Mouse (Mus musculus) CH12.LX (cell line): ENCODE results near the gene Mpc2. TPM values are rescaled to one million over a fixed set of nuclear protein-coding genes. Genes with fewer than 3 reads are reported as not detected.

Source experiments
- DNase-seq: peaks from one replicate; pipeline ENCODE4 v3.0.0-alpha.2; 2013; ENCODE audit errors: extremely low read depth
- H3K27ac ChIP-seq: 2 replicates; pipeline ENCODE4 v1.5.1; 2012; ENCODE audit warnings: low read depth, mild to moderate bottlenecking, control low read depth, moderate library complexity; ENCODE audit not compliant: insufficient read depth
- H3K27me3 ChIP-seq: replicated peaks from 2 replicates; pipeline ENCODE3; 2012; ENCODE audit warnings: inconsistent platforms
- H3K36me3 ChIP-seq, 2 experiments: replicated peaks in 1 of 2; 2 replicates each; pipeline versions ENCODE3 to v1.6.1; 2012; ENCODE audit warnings: inconsistent platforms in 1 of 2, low read length in 1 of 2, mild to moderate bottlenecking in 1 of 2, mixed read lengths in 1 of 2, moderate library complexity in 1 of 2; ENCODE audit not compliant: control insufficient read depth in 1 of 2, insufficient read depth in 1 of 2
- H3K4me1 ChIP-seq, 2 experiments: 2 replicates each; pipeline ENCODE4 v1.6.1; 2012; ENCODE audit warnings: inconsistent platforms in 1 of 2, moderate library complexity in 1 of 2; ENCODE audit not compliant: insufficient read depth in 2 of 2, control insufficient read depth in 1 of 2
- H3K4me2 ChIP-seq: 2 replicates; pipeline ENCODE4 v1.6.1; 2012; ENCODE audit warnings: low read depth, mild to moderate bottlenecking, control low read depth; ENCODE audit not compliant: poor library complexity, insufficient read depth, severe bottlenecking
- H3K4me3 ChIP-seq, 3 experiments: fragments of 150-350 bp in 1 of 3; sonication (generic) in 1 of 3; replicated peaks in 1 of 3; 2 replicates each; pipeline versions ENCODE3 to v1.5.1; 2011 to 2012; ENCODE audit warnings: low read depth in 2 of 3, low read length in 2 of 3, mild to moderate bottlenecking in 2 of 3, moderate library complexity in 2 of 3, control low read depth in 1 of 3, improper control_type of control experiment in 1 of 3, inconsistent platforms in 1 of 3, mixed read lengths in 1 of 3; ENCODE audit not compliant: poor library complexity in 1 of 3
- H3K79me2 ChIP-seq: replicated peaks from 2 replicates; pipeline ENCODE4 v1.6.1; 2012; ENCODE audit warnings: mild to moderate bottlenecking, moderate library complexity; ENCODE audit not compliant: control insufficient read depth, poor library complexity, insufficient read depth, severe bottlenecking; ENCODE audit errors: extremely low read depth
- H3K9ac ChIP-seq: 2 replicates; pipeline ENCODE4 v1.6.1; 2012; ENCODE audit warnings: low read depth, mild to moderate bottlenecking, control low read depth, moderate library complexity; ENCODE audit not compliant: insufficient read depth
- H3K9me3 ChIP-seq: replicated peaks from 2 replicates; pipeline ENCODE3; 2012; ENCODE audit warnings: low read length, inconsistent platforms, mixed read lengths
- BHLHE40 ChIP-seq: IDR thresholded peaks from 2 replicates; pipeline ENCODE4 v1.6.1; 2011; ENCODE audit warnings: mild to moderate bottlenecking, low read depth, low read length, improper control_type of control experiment
- CTCF ChIP-seq, 2 experiments: IDR thresholded peaks in 1 of 2; conservative IDR thresholded peaks in 1 of 2; 2 replicates each; pipeline ENCODE4 v1.5.1; 2011 to 2012; ENCODE audit warnings: low read depth in 2 of 2, low read length in 2 of 2, improper control_type of control experiment in 1 of 2, inconsistent platforms in 1 of 2, mild to moderate bottlenecking in 1 of 2, moderate library complexity in 1 of 2
- ELF1 ChIP-seq: IDR thresholded peaks from 2 replicates; pipeline ENCODE4 v1.6.1; 2014; ENCODE audit warnings: low read depth, mild to moderate bottlenecking, inconsistent platforms, low read length, improper control_type of control experiment
- GABPA ChIP-seq: IDR thresholded peaks from 2 replicates; pipeline ENCODE4 v1.6.1; 2012; ENCODE audit warnings: low read depth, low read length, improper control_type of control experiment, inconsistent platforms; ENCODE audit not compliant: insufficient replicate concordance
- HCFC1 ChIP-seq: IDR thresholded peaks from 2 replicates; pipeline ENCODE4 v1.6.1; 2012; ENCODE audit warnings: low read depth, mild to moderate bottlenecking, inconsistent platforms, low read length, improper control_type of control experiment
- IRF4 ChIP-seq: IDR thresholded peaks from 2 replicates; pipeline ENCODE4 v1.6.1; 2014; ENCODE audit warnings: low read depth, mild to moderate bottlenecking, inconsistent platforms, low read length, improper control_type of control experiment
- JUN ChIP-seq: IDR thresholded peaks from 2 replicates; pipeline ENCODE4 v1.6.1; 2011; ENCODE audit warnings: low read depth, mild to moderate bottlenecking, low read length, improper control_type of control experiment, moderate library complexity; ENCODE audit not compliant: insufficient read depth
- JUND ChIP-seq: conservative IDR thresholded peaks from 2 replicates; pipeline ENCODE4 v1.6.1; 2011; ENCODE audit warnings: low read depth, low read length, improper control_type of control experiment
- MAFK ChIP-seq: IDR thresholded peaks from 2 replicates; pipeline ENCODE4 v1.6.1; 2011; ENCODE audit warnings: low read length, improper control_type of control experiment; ENCODE audit not compliant: insufficient replicate concordance
- MAZ ChIP-seq: IDR thresholded peaks from 2 replicates; pipeline ENCODE4 v1.6.1; 2012; ENCODE audit warnings: low read depth, mild to moderate bottlenecking, inconsistent platforms, low read length, improper control_type of control experiment, moderate library complexity
- MEF2A ChIP-seq: IDR thresholded peaks from 2 replicates; pipeline ENCODE4 v1.6.1; 2014; ENCODE audit warnings: low read depth, mild to moderate bottlenecking, inconsistent platforms, low read length, improper control_type of control experiment, borderline replicate concordance
- MYC ChIP-seq: IDR thresholded peaks from 2 replicates; pipeline ENCODE4 v1.6.1; 2011; ENCODE audit warnings: low read depth, mild to moderate bottlenecking, improper control_type of control experiment, low read length
- NELFE ChIP-seq: IDR thresholded peaks from 2 replicates; pipeline ENCODE4 v1.6.1; 2011; ENCODE audit warnings: low read depth, low read length, improper control_type of control experiment
- PAX5 ChIP-seq: IDR thresholded peaks from 2 replicates; pipeline ENCODE4 v1.6.1; 2012; ENCODE audit warnings: low read length, inconsistent platforms, mixed read lengths
- RAD21 ChIP-seq: IDR thresholded peaks from 2 replicates; pipeline ENCODE4 v1.6.1; 2011; ENCODE audit warnings: low read depth, mild to moderate bottlenecking, low read length, improper control_type of control experiment, moderate library complexity
- RCOR1 ChIP-seq: conservative IDR thresholded peaks from 2 replicates; pipeline ENCODE4 v1.6.1; 2012; ENCODE audit warnings: low read depth, mild to moderate bottlenecking, inconsistent platforms, low read length, improper control_type of control experiment
- SIN3A ChIP-seq: IDR thresholded peaks from 2 replicates; pipeline ENCODE4 v1.6.1; 2012; ENCODE audit warnings: low read length, improper control_type of control experiment, inconsistent platforms
- SMC3 ChIP-seq: IDR thresholded peaks from 2 replicates; pipeline ENCODE4 v1.6.1; 2011; ENCODE audit warnings: low read depth, low read length, improper control_type of control experiment
- TCF12 ChIP-seq: IDR thresholded peaks from 2 replicates; pipeline ENCODE4 v1.6.1; 2014; ENCODE audit warnings: low read depth, mild to moderate bottlenecking, inconsistent platforms, low read length, improper control_type of control experiment
- UBTF ChIP-seq: IDR thresholded peaks from 2 replicates; pipeline ENCODE4 v1.6.1; 2012; ENCODE audit warnings: low read depth, mild to moderate bottlenecking, inconsistent platforms, low read length, improper control_type of control experiment, moderate library complexity
- USF1 ChIP-seq: IDR thresholded peaks from 2 replicates; pipeline ENCODE4 v1.6.1; 2014; ENCODE audit warnings: low read depth, mild to moderate bottlenecking, inconsistent platforms, low read length, improper control_type of control experiment
- USF2 ChIP-seq: conservative IDR thresholded peaks from 2 replicates; pipeline ENCODE4 v1.6.1; 2011; ENCODE audit warnings: low read depth, low read length, improper control_type of control experiment
- ZKSCAN1 ChIP-seq: IDR thresholded peaks from 2 replicates; pipeline ENCODE4 v1.6.1; 2012; ENCODE audit warnings: low read depth, inconsistent platforms, low read length, improper control_type of control experiment, borderline replicate concordance
- ZMIZ1 ChIP-seq: IDR thresholded peaks from 2 replicates; pipeline ENCODE4 v1.6.1; 2012; ENCODE audit warnings: low read depth, mild to moderate bottlenecking, inconsistent platforms, low read length, improper control_type of control experiment
- ZNF384 ChIP-seq: IDR thresholded peaks from 2 replicates; pipeline ENCODE4 v1.6.1; 2012; ENCODE audit warnings: low read depth, low read length, improper control_type of control experiment, inconsistent platforms
- dilution Hi-C: fragments of 300-500 bp; cut with MboI; formaldehyde crosslinking; loops from 2 replicates; pipeline ENCODE4 v1.14.3; 2020; ENCODE audit warnings: low sequenced_read_pairs; ENCODE audit not compliant: extremely low pct_unique_long_range_greater_than_20kb, extremely low pct_ligation_motif_present
- in situ Hi-C: fragments of 300-500 bp; cut with MboI; formaldehyde crosslinking; loops from 3 replicates; pipeline ENCODE4 v1.14.3; 2019; ENCODE audit warnings: low sequenced_read_pairs, low pct_ligation_motif_present, low pct_unique_long_range_greater_than_20kb, mixed read lengths
- polyA plus RNA-seq: library from polyadenylated mRNA; unstranded; fragments of >175 nt; gene quantifications from 2 replicates; pipeline ENCODE4 v1.2.1, GENCODE M21; 2012; ENCODE audit warnings: low read depth; ENCODE audit not compliant: insufficient read length
- total RNA-seq, 2 experiments: library from RNA; depleted of rRNA; stranded (reverse); fragments of 300-350 nt in 1 of 2; fragments of >200 nt in 1 of 2; gene quantifications; 2 replicates each; pipeline ENCODE4 v1.2.3; 2012 to 2014

Gene Mpc2
- total and polyA plus RNA-seq, 3 experiments: 32.5 to 55.8 (median 44.0) TPM

DNA sequence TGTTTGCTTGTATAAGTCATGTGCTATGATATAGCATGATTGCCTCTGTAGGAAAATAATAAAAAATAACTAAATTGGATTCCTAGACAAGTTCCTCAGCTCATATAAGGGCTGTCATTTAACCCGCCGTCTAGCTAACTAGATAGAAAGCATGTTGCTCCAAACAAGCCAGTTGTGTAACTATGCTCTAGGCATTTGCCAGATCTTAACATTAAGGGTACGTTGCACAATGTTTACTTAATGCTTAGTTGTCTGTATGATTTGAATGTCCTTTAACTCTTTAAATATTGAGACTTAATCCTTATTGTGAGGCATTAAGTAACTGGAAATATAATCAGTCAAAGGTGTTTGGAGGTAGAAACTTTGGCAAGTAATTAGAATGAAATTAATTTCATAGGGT is 4.1 kb downstream of the Mpc2 start:
- Histone ChIP-seq H3K9me3 (no peaks in the 10 kb centered on the region), H3K4me3 (no peak overlapping the region), H3K36me3 (no peaks in the 10 kb centered on the region), H3K27ac (no peak overlapping the region), H3K79me2 (no peaks in the 10 kb centered on the region; the same call in 1 of the 2 replicates), H3K4me2 (no peak overlapping the region), H3K9ac (no peak overlapping the region), H3K4me1 (peaks cover 0 to 9% of the 10 kb centered on the region in 2 experiments; a peak in 3 of 4 replicates), H3K27me3 (no peaks in the 10 kb centered on the region)
- dilution Hi-C loops (no loop called here), in situ Hi-C loops (no loop called here)
- DNase-seq: no peak
- no peak for TF ChIP-seq RCOR1
- no peak for TF ChIP-seq ZKSCAN1
- TF ChIP-seq MEF2A: no peak
- TF ChIP-seq JUND: no peak
- TF ChIP-seq BHLHE40: no peak
- no peak for TF ChIP-seq UBTF
- no peak for TF ChIP-seq MAZ
- no peak for TF ChIP-seq IRF4
- no peak for TF ChIP-seq MYC
- TF ChIP-seq MAFK: no peak
- no peak for TF ChIP-seq ELF1
- no peak for TF ChIP-seq NELFE
- no peak for TF ChIP-seq USF1
- TF ChIP-seq ZNF384: no peak
- TF ChIP-seq TCF12: no peak
- no peak for TF ChIP-seq RAD21

DNA sequence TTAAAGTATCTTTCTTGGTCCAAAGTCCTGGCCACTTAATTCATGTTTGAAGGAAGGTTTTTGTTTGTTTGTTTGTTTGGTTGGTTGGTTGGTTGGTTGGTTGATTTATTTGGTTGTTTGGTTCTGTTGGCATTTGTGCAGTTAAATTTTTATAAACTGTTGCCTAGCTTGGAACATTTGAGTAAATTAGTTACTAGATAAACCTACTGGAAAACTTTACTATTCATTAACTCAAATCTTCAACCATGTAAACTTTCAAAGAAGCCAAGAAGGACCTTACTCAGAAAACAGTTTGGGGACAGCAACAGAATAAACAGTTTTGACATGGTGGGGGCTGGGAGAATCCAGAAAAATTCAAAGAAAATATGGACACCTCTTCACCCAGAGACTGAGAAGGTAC is 8.5 kb downstream of the Mpc2 start:
- TF ChIP-seq HCFC1 (no peak), ZNF384 (no peak), IRF4 (no peak), SIN3A (no peak), ZKSCAN1 (no peak), JUN (no peak), USF2 (no peak), RCOR1 (no peak), GABPA (no peak), PAX5 (no peak), CTCF (conservative IDR thresholded peaks at IDR 0.05 in 1 of 2, IDR thresholded peaks at IDR 0.05 in 1 of 2; ENCODE audit: low read depth in 2 of 2, low read length in 2 of 2) (no peak), SMC3 (no peak), MAZ (no peak), ELF1 (no peak), TCF12 (no peak), ZMIZ1 (no peak)
- peaks cover 0 to 21% of the 10 kb centered on the region in 2 experiments; a peak in 3 of 4 replicates for H3K4me1 ChIP-seq
- DNase-seq: no peak
- H3K27me3 ChIP-seq: no peaks in the 10 kb centered on the region
- no peaks in the 10 kb centered on the region for H3K79me2 ChIP-seq
- H3K4me3 ChIP-seq: no peak overlapping the region
- dilution Hi-C loops: no loop called here
- in situ Hi-C loops: no loop called here
- H3K9me3 ChIP-seq: no peaks in the 10 kb centered on the region
- H3K9ac ChIP-seq: no peak overlapping the region
- H3K27ac ChIP-seq: no peak overlapping the region
- no peaks in the 10 kb centered on the region for H3K36me3 ChIP-seq
- no peak overlapping the region for H3K4me2 ChIP-seq
